Mouse (Mus musculus) megakaryocyte progenitor cell, adult 5-6 weeks (primary cell): ENCODE measurements at regions not wholly inside any gene's neighbourhood (a gene's known extent, or its start where the extent isn't known, plus 50 kb on each side); places are given as distances from the start of the nearest gene placed in this dataset.

Source experiments
- ATAC-seq: replicated peaks from 2 replicates; pipeline ENCODE4 v1.8.0; 2016; ENCODE audit warnings: mild to moderate bottlenecking, moderate TSS enrichment, inconsistent platforms; ENCODE audit not compliant: poor library complexity

DNA sequence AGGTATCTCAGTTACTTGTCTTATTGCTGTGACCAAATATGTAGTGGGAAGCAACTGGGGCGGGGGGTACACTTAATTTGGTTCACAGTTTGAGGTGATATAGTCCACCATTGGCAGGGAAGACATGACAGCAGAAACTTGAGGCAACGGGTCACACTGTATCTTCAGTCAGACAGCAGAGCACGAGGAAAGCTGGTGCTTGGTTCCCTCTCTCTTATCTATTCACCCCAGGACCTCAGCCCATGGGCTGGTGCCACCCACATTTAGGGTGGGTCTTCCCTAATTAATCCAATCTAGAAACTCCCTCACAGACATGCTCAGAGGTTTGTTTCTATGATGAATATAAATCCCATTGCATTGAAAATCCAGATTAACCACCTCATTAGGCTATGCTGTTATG, 56.5 kb downstream of the Otud1 start:
- peak; percentile 55 for ATAC-seq

DNA sequence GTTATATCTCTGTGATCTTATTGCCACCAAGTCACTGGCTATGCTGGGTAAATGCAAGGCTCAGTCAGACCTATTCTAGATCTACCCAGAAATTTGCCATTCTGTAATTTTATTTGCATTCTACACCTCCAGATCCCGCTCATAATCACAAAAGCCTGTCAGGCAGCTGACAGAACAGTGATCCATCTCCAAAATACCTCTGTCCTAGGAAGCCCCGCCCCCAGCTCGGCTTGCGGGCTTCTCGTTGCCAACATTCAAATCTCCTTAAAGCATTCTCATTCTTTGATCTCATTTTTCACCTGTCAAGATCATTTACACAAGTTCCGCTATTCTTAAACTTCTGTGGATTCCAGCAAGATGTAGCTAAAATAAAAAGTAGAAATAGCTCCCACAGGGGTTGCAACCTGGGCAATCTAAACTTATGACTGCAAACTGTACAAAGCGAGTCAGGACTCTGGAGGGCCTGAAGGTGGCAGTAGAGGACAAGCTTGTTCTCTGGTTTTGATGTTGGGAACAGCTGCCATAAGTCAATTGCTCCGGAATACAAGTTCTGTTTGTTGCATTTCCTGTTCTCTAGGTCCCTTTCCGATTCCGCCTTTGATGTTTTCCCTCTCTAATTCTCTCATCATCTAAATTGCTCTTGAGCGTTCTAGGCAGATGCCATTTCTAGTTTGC, 58.1 kb downstream of the Otud1 start:
- ATAC-seq = peak; percentile 98

DNA sequence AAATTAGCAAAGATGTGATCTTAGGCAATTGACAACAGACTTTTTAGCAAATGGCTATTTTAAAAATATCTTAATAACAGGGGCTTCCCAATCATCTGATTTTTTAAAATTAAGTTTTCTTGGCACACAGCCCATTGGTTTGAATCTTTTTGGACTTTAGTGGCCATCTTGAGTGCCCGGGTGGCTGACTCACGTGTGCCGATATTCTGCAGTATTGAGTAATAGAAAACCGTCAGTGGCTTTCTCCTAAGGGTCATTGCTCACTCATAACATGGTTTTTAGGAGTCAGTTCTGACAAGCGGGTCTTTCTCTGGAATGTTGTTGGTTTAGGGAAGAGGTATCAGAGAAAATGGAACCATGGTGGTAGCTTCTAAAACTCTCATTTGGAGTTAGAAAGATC, 58.8 kb downstream of the Otud1 start:
- no peak for ATAC-seq

DNA sequence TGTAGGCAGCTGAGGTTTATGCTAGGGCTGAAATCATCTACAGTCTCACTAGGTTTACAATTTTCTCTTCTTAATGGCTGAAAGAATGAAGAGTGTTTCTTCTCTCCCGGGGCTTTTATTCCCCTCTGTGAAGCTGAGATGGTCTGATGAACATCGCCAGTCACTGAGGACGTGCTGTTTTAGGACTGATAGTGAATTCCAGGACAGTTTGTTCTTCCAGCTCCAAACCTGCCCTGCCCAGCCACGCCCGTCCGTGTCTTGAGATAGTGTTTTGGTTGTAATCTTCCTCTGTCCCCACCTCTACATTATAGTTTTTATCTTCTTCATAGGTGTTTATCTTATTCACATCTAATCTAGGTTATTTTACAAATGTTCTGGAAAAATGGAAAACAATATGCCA, 68.5 kb downstream of the Otud1 start:
- no peak for ATAC-seq

DNA sequence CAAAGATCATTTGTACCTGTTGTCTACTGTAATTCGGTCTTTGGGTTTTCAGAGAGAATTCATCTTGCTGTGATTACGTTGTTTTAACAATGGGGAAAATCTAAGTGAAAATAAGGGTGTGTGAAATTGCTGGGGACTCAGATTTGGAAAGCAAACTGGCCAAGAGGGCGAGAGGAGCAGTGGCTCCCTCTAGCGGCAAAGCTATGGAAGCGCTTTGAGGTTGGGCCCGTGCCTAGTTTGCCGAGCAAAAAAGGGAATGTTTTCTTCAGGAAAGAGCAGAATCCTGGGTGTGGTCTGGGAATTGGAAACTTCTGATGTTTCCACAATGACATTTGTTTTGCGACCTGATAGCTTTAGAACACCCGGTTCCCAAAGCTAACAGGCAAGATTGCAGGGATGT, 69.4 kb downstream of the Otud1 start:
- ATAC-seq = peak; percentile 82

DNA sequence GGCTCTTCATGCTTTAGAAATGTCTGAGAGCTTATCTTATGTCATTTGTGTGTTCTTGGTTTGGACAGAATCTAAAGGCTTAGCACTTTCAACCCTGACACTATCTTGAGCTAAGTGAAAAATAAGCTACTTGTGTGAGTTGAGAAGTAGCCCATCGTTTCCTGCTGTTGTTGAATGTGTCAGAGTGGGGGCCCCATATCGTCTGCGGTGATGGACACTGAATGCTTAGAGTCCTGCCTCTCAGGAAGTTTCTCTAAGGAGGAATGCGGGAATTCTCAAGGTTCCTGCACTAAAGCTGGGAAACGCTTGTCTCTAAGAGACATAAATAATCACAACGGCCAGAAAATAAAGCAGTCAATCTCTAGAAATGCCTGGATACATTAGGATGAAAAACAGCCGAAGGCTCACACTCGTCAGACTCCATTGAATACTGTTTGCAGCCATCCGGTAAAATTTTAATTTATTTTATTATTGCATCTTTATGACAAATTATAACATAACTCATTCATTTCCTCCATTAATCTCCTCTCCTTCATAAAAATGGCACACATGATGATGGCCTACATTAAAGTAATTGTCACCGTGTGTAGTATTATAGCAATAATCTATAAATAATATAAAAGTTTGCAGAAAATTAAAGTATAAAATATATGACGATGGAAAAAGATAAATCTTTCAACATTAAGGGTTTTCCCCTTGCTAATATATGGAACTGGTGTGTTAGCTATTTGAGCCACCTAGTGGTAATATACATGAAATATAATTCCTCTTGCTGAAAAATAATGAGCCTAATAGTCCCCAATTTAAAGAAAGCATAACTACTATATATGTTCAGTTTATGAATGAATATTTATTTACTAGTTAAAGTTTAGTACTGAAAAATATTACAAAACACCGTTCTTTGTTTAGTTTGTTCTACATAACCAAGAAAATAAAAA, 75.6 kb downstream of the Otud1 start:
- 0 out of 2 replicates have a peak, but pooled peaks have one; percentile 37 for ATAC-seq

DNA sequence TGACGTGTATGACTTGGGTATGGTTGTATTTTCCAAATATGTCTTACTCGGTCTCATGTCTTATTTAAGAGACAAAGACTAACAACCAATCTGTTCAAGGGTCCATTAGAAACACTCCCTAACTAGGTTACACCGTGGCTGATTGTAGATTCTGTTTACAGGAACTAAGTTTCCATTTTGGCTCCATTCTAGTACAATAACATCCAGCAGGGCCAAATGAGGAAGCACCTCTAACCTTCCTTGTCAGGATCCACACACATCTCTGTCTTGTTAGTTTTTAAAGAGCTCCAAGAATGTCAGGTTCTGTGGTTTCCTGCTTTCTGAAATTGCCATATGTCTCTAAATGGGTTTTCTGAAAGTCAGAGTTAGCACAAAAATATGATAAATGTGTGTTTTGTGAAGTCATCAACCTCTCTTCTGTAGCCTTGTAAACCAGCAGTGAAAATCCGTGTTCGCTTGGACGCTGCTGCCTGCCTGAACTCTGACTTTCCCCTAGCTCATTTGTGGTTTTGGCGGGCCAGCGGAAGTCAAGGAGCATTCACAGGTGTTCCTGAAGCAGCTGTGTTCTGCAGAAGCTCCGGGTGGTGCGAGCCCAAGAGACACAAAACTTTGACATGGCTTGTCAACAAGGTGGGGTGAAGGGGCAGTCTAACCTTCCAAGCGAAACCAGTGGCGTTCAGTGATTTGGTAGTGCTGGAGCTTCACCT, 76.8 kb downstream of the Otud1 start:
- 0 out of 2 replicates have a peak, but pooled peaks have one; percentile 31 for ATAC-seq

DNA sequence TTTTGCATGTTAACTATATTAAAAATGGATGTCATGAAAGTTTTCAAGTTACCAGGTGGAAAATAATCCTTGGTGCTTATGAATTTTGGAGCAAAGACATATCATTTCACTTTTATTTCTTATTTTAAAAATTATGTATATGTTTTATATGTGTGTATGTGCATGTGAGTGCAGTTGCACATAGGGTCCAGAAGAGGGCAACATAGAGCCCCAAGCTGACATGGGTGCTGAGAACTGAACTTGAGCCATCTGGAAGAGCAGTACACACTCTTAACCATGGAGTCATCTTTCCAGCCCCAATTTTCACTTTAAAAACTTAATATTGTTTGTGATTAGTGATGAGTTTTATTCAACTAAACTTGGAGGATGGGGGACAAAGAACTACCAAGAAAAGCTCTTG, 84.0 kb downstream of the Otud1 start:
- ATAC-seq = no peak

DNA sequence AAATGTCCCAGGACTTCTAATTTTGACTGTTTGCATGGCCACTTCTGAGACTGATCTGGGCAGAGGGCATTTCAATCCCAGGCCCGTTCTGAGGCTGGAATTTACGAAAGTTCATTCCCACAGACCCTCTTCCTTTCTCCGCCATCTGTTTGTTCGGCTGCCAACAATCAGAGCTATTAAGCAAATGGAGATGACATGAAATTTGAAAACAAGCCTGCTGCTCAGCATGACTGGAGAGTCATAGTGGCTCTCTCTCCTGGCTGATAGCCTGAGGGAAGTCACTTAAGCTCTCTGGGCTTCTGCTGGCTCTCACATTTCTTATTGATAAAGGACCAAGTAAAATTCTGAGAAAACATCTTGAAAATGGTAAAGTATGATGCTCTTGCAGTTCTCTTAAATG, 85.9 kb downstream of the Otud1 start:
- no peak for ATAC-seq

DNA sequence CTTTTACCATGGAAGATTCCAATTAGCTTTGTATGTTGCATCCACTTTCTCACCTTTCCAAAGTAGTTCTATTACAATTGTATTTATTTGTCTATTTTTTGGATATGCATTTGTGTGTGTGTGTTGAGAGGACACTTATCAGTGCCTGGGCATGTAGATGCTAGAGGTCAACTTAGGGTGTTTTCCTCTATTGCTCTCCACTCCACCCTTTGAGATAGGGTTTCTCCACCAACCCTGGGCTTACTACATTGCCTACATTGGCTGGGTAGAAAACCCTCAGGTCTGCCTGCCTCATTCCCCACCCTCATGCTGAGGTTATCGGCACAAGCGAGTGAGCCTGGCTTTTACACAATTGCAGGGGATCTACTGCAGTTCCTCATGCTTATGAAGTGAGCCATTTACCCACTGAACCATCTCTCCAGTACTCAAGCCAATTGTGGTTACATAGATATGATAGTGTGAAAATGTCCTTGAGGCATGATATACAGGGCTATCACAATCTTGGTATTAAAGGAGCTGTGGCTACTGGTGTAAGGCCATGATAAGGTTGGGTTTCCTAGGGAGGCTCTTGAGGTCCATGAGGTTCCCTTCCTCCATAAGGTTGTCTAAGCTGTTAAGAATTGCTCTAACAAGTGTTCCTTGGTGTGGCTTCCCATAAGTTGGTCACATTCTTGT, 87.6 kb downstream of the Otud1 start:
- ATAC-seq = no peak

DNA sequence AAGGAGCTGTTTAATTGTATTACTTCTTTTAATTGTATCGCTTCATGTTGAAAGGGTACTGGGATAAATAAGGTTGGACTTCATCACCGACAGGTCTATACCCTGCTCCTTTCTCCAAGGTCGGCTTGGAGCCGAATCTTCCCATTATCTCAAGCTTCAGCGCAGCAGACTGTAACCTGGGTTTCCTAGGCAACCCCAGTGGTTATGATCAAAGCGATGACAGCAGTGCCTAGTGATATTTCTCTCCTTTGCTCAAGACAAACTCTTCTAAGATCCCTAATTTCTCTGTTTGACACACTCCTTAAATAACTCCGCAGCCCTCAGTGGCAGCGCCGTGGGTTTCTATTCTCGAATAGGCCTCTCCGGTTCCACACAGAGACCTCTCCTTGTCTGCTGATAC, 95.2 kb downstream of the Otud1 start:
- ATAC-seq = no peak

DNA sequence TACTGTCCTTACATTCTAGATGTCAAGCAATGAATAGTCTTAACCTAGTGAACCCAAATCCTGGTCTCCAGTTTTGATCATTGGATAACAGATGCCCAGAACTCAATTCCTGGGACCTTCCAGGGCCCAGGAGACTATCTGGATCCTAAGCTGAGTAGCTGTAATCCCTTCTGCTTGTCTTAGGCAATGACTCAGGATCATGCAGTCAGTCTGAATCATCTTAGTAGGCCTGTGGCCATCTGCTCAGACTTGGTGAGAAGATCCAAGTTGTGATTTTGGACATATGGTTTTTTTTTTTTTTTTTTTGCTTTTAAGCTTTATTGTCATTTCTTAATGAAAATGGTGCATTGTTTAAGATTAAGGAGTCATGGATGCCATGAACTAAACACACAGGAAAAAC, 95.9 kb downstream of the Otud1 start:
- ATAC-seq = no peak

DNA sequence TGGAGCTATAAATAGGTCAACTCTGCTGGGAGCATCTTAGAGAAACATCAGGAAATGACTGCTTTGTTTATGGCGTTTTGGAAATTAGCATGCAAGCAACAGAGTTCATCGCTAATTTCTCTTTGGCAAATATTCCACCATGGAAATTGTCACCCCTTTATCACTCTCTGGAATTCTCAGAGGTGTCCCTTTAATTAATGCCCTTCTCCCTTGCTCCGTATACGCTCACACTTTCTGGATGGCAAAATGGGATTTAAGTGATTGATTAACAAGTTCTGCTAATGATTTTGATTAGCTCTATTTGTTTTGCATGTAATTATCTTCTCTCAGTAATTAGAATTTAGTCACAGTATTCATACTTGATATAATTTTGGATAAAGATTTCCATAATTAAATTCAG, 100.4 kb downstream of the Otud1 start:
- no peak for ATAC-seq

DNA sequence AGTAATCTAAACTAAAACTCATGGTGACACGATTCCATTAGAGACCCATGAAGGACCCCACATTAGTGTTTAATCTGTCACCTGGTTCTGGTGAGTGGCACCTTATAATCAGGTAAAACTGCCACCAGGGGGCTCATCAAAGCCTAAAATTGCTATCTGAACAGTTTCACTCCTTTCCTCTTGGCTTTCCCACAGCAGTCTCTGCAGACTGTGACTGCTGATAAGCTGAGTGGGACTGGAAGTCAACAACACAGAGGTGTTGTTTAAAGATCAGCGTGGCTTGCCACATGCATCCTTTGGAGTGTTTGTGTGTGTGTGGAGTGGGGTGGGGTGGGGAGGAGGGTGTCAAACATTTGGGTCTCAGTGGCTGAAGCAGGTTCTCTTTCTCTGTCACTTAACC, 101.6 kb downstream of the Otud1 start:
- no peak for ATAC-seq

DNA sequence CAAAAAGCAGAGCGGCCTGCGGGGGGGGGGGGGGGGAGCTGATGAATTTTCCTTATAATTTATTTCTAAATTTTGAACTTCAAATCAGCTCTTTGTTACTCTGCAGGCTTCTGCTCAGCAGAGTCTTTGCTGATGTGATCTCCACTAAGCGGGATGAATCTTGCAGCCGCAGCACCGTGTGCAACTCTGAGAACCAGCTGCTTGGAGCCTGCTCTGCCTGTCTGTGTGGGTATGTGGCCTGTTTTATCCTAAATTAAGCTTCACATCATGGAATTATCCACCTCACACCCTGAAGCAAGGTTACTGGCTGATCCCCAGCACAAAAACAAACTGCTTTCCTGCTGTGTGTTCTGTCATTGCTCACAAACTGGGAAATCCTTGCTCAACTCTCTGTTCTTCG, 102.0 kb downstream of the Otud1 start:
- no peak for ATAC-seq

DNA sequence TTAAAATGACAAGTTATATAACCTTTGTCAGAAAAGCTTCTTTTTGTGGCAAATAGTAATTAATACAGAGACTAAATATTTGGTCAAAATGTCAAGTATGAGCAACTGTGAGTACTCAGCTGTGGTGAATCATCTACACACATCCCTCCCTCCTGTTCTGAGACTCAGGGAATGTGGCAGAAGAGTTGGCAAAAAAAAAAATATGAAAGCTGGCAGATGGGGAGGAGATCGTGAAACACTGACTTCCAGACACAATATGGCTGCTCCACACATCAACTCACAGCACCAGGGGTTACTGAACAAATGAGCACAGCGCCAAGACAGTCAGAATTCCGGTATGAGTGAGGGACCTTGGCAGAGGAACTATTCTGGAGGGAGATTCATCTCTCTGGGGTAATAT, 105.4 kb downstream of the Otud1 start:
- no peak for ATAC-seq

DNA sequence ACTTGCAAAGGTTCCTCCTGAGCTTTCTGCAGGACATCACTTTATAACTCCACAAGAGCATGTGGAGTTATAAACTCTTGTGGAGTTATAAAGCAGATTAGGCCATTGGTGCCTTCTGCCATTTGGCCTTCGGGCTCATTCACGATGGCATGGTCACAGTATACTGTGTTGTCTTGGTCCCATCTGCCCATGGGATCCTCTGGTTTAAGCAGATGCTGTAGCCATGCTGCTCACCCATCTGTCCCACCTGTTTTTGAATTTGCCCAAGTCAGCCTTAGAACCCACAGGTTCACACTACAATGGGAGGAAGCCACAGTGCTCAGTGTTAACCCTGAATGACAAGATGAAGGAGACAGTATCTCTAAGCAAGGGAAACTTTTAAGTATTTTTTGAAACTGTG, 124.7 kb upstream of the Etl4 start:
- ATAC-seq = no peak

DNA sequence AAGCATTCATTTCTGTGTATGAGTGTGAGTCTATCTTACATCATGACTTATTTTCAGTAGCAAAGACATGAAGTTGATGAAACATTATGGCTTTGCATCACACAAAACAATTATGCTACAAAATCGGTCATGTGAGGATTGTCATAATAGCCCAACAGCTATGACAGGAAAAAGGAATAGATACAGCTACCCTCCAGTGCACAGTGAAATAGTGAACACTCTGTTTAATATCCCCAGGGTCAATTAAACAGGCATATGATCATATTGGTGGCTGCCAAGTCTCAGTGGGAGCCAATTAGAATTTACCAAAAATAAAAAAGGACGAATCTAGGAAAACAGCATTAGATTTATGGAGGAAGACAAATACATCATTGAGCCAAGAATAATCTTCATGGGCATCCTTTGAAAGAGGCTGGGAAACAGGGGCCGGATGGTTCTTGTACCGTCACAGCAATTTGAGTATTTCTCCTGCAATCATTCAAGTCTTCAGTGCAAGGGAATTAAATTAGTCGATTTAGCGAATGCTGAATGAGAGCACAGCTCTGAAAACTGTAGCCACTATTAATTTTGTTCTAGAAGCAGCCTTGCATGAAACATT, 123.8 kb upstream of the Etl4 start:
- no peak for ATAC-seq

DNA sequence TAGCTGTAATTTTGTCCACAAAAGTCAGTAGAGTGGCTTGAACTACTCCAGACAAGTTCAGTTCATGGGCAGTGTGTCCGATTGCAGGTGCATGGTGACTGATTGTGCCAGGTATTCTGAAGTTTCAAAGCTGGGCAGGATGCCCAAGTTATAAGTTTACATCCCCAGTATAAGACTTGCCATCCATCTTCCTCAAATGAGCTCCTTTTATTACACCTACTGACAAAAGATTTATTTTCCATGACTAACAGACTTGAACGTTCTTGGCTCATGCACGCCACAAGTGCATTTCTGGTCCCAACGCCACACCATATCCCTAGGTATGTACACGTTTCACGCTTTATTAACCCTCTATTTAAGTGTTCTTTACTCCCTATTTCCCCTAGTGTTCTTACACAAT, 117.4 kb upstream of the Etl4 start:
- ATAC-seq = no peak

DNA sequence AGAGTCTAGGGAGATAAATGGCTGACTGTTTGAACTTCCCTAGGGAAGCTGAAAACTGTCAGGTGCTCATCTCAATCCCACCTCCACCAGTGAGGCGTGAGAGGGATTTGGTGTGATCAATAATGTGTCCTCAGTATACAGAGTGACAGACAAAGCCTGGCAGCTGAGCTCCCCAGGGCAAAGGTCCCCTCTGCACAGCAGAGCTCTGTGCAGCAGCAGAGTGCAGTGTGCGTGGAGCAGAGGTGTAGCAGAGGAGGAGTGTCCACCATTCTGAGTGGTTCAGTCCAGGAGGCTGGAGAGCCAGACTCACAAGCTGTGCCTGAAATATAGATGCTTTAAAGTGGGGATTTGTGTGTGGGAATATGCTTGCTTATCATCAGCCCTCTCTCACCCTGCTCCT, 112.8 kb upstream of the Etl4 start:
- ATAC-seq = no peak
